10 mouse cellular contexts compared by ENCODE assay signal in genomic region chr5:119682646-119683515, GRCm38 (mm10). TPM values are rescaled to one million over a fixed set of nuclear protein-coding genes. Genes with fewer than 3 reads are reported as not detected.
A peak's percentile ranks its signal among the peaks of the same experiment; 100 is the strongest.
DNase-seq lines count a peak whose midpoint lies in the region; ATAC-seq and TF ChIP-seq lines count a peak whose summit lies in the region.
"Had no signal": no experiment of that assay in that cellular context is flagged by ENCODE, and none has a peak within 500 bp of the region (broad histone marks: within the 10 kb centered on the region; RNA-seq: fewer than 3 reads in every experiment).

No protein-coding gene starts in this region.

- H3K27ac ChIP-seq in kidney, embryonic 14.5 days (ENCODE audit: low read depth, low read length), result peak overlapping the region; percentile 74
- no peak overlapping the region for H3K27ac ChIP-seq in kidney, adult 2 months (ENCODE audit: insufficient read depth, low read depth, low read length)
- H3K27ac ChIP-seq in lung, embryonic 15.5 days, result peak overlapping the region; percentile 81

- intact Hi-C loops in heart, postnatal 14 days (cut with DNase I), result loop anchor here (1.0 kb wide), 1 partner anchor 11 kb away; no protein-coding TSS in a partner anchor

- peak overlapping the region; percentile 62 for H3K9ac ChIP-seq in kidney, embryonic 14.5 days (ENCODE audit: low read depth, low read length)
- peak overlapping the region; percentile 42 for H3K9ac ChIP-seq in lung, embryonic 15.5 days

- 13% methylated on average over 40 of the region's 40 CpGs for WGBS in kidney, embryonic 14.5 days
- WGBS in kidney, adult 2 months, result 20% methylated on average over 40 of the region's 40 CpGs
- 9% methylated on average over 40 of the region's 40 CpGs for WGBS in lung, embryonic 15.5 days

- no peak for ATAC-seq in kidney, embryonic 14.5 days (ENCODE audit: low FRiP score, low TSS enrichment)
- ATAC-seq in lung, embryonic 15.5 days (ENCODE audit: borderline replicate concordance, extremely low read depth, low FRiP score, low TSS enrichment), result no peak
- no peak for ATAC-seq in megakaryocyte, adult 5-6 weeks (ENCODE audit: poor library complexity, severe bottlenecking)
- ATAC-seq: Patski had no signal

- TF ChIP-seq POLR2A in kidney, adult 2 months (IDR thresholded peaks at IDR 0.05; ENCODE audit: low read depth, low read length), result no peak

- peak overlapping the region; percentile 30 for H3K4me3 ChIP-seq in kidney, embryonic 14.5 days (ENCODE audit: low read length)
- no peak overlapping the region for H3K4me3 ChIP-seq in kidney, adult 2 months (ENCODE audit: insufficient read depth, low read depth, low read length)
- H3K4me3 ChIP-seq in lung, embryonic 15.5 days, result peak overlapping the region; percentile 34

- peaks cover 10% of the 10 kb centered on the region for H3K4me1 ChIP-seq in kidney, embryonic 14.5 days (ENCODE audit: control insufficient read depth, insufficient read depth, low read length)
- H3K4me1 ChIP-seq in kidney, adult 2 months (ENCODE audit: control insufficient read depth, insufficient read depth, low read length), result no peaks in the 10 kb centered on the region
- H3K4me1 ChIP-seq in lung, embryonic 15.5 days, result peaks cover 63% of the 10 kb centered on the region

- H3K27me3 ChIP-seq in kidney, embryonic 14.5 days (ENCODE audit: control insufficient read depth, insufficient read depth, low read length), result peaks cover 82% of the 10 kb centered on the region
- H3K27me3 ChIP-seq in kidney, adult 2 months (replicated peaks; ENCODE audit: control insufficient read depth, insufficient read depth, low read length), result peaks cover 1% of the 10 kb centered on the region; the same call in 1 of the 2 replicates
- H3K27me3 ChIP-seq in lung, embryonic 15.5 days, result peaks cover 71% of the 10 kb centered on the region

- peaks cover 23% of the 10 kb centered on the region; the same call in 1 of the 2 replicates for H3K36me3 ChIP-seq in kidney, embryonic 14.5 days (ENCODE audit: control insufficient read depth, insufficient read depth, low read length)
- no peaks in the 10 kb centered on the region for H3K36me3 ChIP-seq in kidney, adult 2 months (ENCODE audit: control insufficient read depth, insufficient read depth, low read length)
- H3K36me3 ChIP-seq in lung, embryonic 15.5 days, result peaks cover 6% of the 10 kb centered on the region; the same call in 1 of the 2 replicates

- no peak for DNase-seq in kidney, adult 2 months
- DNase-seq in adrenal gland, adult 8-10 months, result peak; percentile 61
- DNase-seq in heart, postnatal 14 days, result peak; percentile 32 to 42
- DNase-seq in frontal cortex, adult 2 months (ENCODE audit: extremely low spot score in 1 of 2, low spot score in 1 of 2), result no peak
- DNase-seq in cerebellum, adult 11-12 months, result no peak
- DNase-seq: right cerebral cortex, adult 18-20 months had no signal

- peak overlapping the region; percentile 35 for H3K4me2 ChIP-seq in kidney, embryonic 14.5 days (replicated peaks; ENCODE audit: low read depth, low read length)
- peak overlapping the region; percentile 59 for H3K4me2 ChIP-seq in lung, embryonic 15.5 days

- no peak for TF ChIP-seq CTCF in kidney, adult 2 months (conservative IDR thresholded peaks at IDR 0.05; ENCODE audit: insufficient read depth, insufficient read length, low read depth, low read length)

- no peaks in the 10 kb centered on the region for H3K9me3 ChIP-seq in kidney, embryonic 14.5 days (ENCODE audit: control insufficient read depth, low read length)
- no peaks in the 10 kb centered on the region for H3K9me3 ChIP-seq in lung, embryonic 15.5 days

RNA-seq across cellular contexts. Expression of gene Tbx3, which starts 12.4 kb away (rescaled TPM):
- polyA plus RNA-seq in kidney, embryonic 14.5 days (2014; fragmentation: Nextera tagmentation; extraction: Ambion mirVana), result 31.7 and 53.3 TPM in 2 replicates
- 6.9 and 12.2 TPM in 2 replicates for polyA plus RNA-seq in kidney, adult 2 months (2012; rRNA removed)
- total RNA-seq in adrenal gland, adult 8-10 months (2022), result 100 to 1,000 TPM; 299 to 549 (median 400) TPM
- total RNA-seq in heart, postnatal 14 days (2021), result 10 to 100 TPM; 15.1 to 17.8 TPM
- 59.7 and 63.9 TPM in 2 replicates for polyA plus RNA-seq in lung, embryonic 15.5 days (2015; fragmentation: Nextera tagmentation; extraction: Ambion mirVana)
- 1.8 and 2.4 TPM in 2 replicates for polyA plus RNA-seq in frontal cortex, adult 2 months (2012; rRNA removed)
- total RNA-seq in megakaryocyte, adult 5-6 weeks (2015), result not detected in 2 replicates
- total RNA-seq in megakaryocyte, adult 5-6 weeks (2017), result not detected in 2 replicates
- polyA plus RNA-seq: Patski had no signal

Comparison
In these comparisons a context has a peak if more than half of its experiments do, and no peak if none do; other contexts are left out.
1. DNase-seq: peak in adrenal gland, adult 8-10 months (single experiment) and heart, postnatal 14 days (2 of 2); none in kidney, adult 2 months (single experiment), frontal cortex, adult 2 months (0 of 2) and cerebellum, adult 11-12 months (single experiment).